Mouse (Mus musculus) thymus, adult 2 months (tissue): ENCODE data around the gene Znhit3.

Source experiments
- CTCF ChIP-seq: fragments of 200-500 bp; IDR thresholded peaks from 2 replicates; pipeline ENCODE4 v1.5.1; 2012; ENCODE audit warnings: mild to moderate bottlenecking, control low read depth, low read length, moderate library complexity, borderline replicate concordance; ENCODE audit not compliant: control insufficient read depth, poor library complexity, insufficient read depth; ENCODE audit errors: extremely low read depth
- POLR2A ChIP-seq: fragments of 200-500 bp; IDR thresholded peaks from 2 replicates; pipeline ENCODE4 v1.6.1; 2012; ENCODE audit warnings: mild to moderate bottlenecking, low read length, control low read depth, moderate library complexity; ENCODE audit not compliant: control insufficient read depth, poor library complexity, insufficient read depth; ENCODE audit errors: extremely low read depth

DNA sequence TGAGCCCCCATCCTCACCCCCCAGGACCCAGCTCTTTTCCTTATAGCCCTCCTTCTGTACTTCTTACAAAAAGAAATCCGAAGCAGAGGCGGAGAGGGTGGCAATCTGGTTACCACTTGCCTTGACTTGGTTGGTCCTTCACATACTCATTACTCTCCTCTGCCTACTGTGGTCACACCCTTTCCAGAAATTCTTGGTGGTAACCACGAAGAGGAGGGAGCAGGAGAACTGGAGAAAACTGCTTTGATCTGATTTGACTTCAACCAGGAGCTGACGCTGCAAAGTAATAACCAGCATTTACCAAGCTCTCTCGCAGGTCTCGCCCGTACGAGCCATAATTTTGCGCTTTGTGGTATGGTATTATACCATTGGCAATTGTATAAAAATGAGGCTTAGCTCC, 35.2 kb downstream of the Znhit3 start:
- TF ChIP-seq CTCF (no peak), POLR2A (no peak)
